Mouse (Mus musculus) ovary, postnatal 10 days (tissue): ENCODE data around the gene Zfp94.
"Not testable (repeated sequence)": the region's sequence is repeated elsewhere in the genome, so short reads cannot be mapped to it uniquely, and the experiment has no call there.

Experiments
- DNase-seq: peaks from one replicate; pipeline ENCODE4 v3.0.0; 2022; ENCODE audit warnings: low spot score

Zfp94 gene

GRCm38 (mm10) chr7:24315726-24316566 lies 520 bp downstream of the Zfp94 start:
- DNase-seq, result no peak

DNA sequence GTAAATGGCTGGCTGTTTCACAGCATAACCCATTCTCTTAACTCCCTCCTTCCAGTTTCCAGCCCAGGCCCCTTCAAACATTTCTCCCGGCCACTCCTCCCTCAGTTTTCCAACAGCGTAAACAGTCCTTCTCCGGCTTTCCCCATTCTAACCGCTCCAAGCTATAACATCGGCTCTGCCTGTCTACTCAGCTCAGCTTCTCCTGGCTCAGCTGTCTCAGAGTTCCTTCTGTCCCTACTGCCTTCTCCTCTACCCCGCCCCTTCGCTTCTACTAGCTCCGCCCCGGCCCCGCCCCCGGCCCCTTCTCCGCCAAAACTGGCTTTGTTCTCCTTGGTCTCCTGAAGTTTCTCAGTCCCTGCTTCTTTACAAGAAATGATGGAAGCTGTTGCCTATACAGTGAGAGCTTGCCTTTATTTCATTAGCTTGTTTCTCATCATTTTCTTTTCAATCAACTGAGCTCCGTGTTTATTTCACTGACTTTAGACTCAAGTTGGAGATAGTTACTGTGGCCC lies 15.6 kb downstream of the Zfp94 start, which contains the start of gene Zfp61:
Gene Zfp61, minus strand, starts transcription at position 462 of the 512 bp plus-strand sequence.
- DNase-seq, result no peak

DNA sequence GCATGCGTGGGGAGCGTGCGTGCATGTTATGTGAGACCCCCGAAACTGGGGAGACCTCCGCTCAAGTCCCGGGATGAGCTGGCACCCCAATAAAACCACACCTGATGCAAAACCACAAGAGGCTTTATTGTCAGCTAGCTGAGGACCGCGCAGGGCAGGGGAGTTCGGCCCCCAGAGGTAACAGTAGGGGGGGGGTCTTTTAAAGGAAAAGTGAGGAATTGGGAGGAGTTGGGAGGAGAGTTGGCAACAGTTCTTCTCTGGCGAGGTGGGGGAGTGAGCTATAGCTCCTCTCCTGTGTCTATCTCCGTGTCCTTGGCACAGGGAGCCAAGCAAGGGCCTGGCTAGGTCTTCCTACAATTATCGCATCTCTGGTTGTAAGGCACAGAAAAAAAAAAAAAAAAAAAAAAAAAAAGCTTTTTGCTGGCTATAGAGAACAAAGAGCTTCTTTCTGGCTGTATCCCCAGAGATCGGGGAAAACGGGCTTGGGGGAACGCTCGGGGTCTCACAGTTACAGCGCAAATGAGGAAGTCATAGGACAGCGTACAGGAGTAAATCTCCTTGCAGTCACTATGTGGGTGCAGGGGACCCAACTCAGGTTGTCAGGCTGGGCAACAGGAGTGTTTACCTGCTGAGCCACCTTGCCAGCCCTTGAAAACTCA lies 16.5 kb downstream of the Zfp94 start:
- DNase-seq, result no peak

- peak; percentile 57 for DNase-seq
Observed at GRCm38 (mm10) chr7:24298973-24299708, 17.3 kb downstream of the Zfp94 start.

GRCm38 (mm10) chr7:24298635-24298972 lies 17.9 kb downstream of the Zfp94 start:
- no peak for DNase-seq

- no peak for DNase-seq
Observed at GRCm38 (mm10) chr7:24297361-24298095, 18.9 kb downstream of the Zfp94 start.

- no peak for DNase-seq
Observed at GRCm38 (mm10) chr7:24296386-24296785, 20.1 kb downstream of the Zfp94 start.

- no peak for DNase-seq
Observed at GRCm38 (mm10) chr7:24295376-24295775, 21.1 kb downstream of the Zfp94 start.

DNA sequence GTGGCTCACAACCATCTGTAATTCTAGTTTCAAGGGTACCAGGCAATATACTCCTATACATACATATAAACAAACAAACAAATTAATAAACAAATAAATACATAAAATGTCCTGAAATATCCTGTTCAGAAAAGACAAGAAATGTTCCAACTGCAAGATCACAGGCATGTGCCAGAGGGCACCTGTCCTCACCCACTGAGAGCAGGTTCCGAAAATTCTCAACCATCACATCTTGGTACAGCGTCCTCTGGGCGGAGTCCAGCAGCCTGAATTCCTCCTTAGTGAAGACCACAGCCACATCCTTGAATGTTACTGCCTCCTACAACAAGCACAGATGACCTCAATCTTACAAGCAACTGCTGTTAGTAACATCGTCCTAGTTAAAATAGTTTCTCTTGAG lies 21.7 kb downstream of the Zfp94 start:
- no peak for DNase-seq

DNA sequence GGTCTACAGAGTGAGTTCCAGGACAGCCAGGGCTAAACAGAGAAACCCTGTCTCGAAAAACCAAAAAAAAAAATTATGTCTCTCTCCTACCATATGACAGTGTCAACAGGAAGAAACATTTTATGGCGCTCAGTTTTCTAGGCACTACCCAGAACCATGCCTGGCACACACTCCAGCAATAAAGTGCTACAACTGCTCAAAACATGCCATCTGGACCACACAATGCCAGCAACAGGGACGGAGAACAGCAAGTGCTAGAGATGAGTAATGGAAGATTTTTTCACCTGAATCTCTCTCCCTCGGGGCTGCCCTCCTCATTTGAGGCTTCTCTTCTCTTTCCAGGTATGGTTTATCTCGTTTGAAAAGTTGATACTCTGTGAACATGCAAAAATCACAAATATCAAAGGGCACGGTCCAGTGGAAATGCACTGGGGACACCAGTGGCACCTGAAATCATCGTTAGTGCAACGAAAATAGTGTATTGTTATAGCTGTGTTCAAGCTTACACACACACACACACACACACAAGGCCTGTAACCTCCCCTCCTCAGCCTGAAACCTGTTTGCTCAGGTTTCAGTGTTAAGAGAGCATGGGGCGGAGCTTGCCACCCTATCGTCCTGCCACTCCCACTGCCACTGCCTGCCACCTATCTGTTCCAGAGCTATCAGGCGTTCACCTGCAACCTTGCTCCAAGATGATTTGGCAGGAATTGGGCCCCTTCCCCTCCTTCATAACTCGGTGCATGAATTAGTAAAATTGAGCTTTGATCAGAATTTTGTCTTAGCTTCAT lies 23.2 kb downstream of the Zfp94 start:
- DNase-seq, result no peak

DNA sequence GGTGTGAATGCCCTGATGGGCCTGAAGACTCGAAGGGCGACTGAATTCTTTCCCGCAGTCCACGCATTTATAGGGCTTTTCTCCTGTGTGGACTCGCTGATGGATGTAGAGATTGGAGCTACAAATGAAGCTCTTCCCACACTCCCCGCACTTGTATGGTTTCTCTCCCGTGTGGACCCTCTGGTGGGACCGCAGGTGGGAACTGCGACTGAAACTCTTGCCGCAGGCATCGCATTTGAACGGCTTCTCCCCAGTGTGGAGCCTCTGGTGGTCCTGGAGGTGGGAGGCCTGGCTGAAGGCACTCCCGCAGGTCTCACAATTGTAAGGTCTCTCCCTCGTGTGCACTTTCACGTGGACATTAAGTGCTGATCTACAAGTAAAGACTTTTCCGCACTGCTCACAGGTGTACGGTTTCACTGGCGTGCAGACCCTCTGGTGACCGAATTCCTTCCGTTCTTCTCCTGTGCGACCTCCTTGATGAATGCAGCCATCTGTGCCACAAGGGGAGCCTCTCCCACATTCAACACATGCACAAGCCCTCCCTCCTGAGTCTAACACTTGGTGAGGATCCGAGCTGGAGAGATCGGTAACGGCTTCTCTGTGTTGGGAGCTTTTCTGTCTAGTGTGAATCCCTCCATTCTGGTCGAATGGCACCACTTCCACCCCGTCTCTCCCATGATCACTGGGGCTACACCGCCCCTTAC lies 24.9 kb downstream of the Zfp94 start:
- no peak for DNase-seq

- no peak for DNase-seq
Observed at GRCm38 (mm10) chr7:24290106-24290693, 26.3 kb downstream of the Zfp94 start.

DNA sequence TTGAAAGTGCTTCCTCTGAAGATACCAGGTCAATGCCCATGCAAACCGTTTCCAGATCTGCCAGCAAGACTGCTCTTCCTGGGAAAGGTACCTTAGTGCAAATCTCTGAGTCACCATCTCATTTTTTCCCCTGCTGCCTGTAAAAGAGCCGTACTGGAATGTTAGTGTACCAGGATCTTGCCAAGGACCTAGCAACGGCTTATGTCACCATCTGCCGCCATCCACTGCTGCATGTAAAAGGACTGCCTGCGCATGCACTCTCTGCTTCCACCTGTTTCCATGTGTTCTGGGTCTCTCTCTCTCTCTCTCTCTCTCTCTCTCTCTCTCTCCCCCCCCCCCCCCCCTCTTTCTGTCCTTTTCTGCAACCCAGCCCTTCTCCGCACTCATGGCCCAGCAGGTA lies 28.0 kb downstream of the Zfp94 start:
- DNase-seq, result no peak

- no peak for DNase-seq
Observed at GRCm38 (mm10) chr7:24287670-24288069, 28.8 kb downstream of the Zfp94 start.

DNA sequence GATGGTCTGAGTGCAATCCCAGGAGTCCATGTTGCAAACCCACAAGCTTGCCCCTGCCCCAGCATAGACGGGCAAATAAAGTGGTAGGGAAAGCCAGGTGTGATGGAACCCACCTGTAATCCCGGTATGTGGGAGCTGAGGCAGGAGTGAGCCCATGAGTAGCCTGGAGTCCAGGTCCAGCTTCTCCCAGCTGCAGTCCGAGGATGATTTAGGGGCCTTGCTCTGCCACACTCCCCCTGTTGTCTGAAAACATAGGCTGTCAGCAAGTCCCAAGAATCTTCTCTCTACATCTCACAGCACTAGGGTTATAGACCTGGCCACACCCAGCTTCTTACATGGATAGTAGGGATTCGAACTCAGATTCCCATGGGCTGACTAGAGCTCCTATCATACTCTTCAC lies 29.6 kb downstream of the Zfp94 start:
- no peak for DNase-seq

- DNase-seq, result no peak
Observed at GRCm38 (mm10) chr7:24286090-24286489, 30.4 kb downstream of the Zfp94 start.

DNA sequence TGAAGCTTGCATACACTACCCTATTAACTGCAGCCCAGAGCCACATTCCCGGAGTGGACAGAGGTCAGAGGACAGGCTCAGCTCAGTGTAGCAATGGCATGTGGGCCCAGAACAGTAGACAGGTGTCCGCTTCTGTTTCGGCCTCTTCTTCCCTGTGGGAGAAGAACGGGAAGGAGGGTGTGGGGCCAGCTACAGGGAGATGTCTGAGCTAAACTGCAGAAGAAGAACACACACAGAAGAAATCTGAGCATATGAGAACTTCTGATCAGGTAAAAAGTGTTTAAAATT lies 35.7 kb downstream of the Zfp94 start:
- DNase-seq, result no peak

GRCm38 (mm10) chr7:24280031-24280857 lies 36.2 kb downstream of the Zfp94 start:
- no peak for DNase-seq

- DNase-seq, result not testable (repeated sequence)
Observed at GRCm38 (mm10) chr7:24278771-24279170, 37.7 kb downstream of the Zfp94 start.
